13 mouse cellular contexts compared by ENCODE assay signal in the genomic region with DNA sequence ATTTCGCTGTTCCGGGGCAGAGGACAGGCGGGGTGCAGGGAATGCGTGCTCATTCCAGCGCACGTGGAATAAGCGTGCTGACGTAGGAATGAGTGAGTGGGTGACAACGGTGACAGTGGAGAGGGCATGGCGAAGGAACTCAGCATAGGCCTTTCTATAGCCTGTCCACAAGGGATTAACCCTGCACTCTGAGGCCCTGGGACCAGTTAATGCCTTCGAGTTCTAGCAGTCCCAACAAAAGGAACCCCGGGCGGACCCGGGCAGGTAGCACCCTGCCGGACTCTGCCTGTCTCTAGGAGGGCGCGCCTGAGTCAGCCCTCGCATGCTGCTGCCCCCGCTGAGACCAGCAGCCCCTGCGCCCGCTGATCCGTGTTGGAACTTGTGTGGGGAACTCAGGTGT. TPM values are rescaled to one million over a fixed set of nuclear protein-coding genes. Genes with fewer than 3 reads are reported as not detected.
DNase-seq lines count a peak whose midpoint lies in the region; ATAC-seq and TF ChIP-seq lines count a peak whose summit lies in the region.
"Had no signal": no experiment of that assay in that cellular context is flagged by ENCODE, and none has a peak within 500 bp of the region (broad histone marks: within the 10 kb centered on the region; RNA-seq: fewer than 3 reads in every experiment).

No protein-coding gene starts in this region.

- no peak for TF ChIP-seq POLR2A in testis, adult 2 months (IDR thresholded peaks at IDR 0.05; ENCODE audit: control insufficient read depth, low read depth, low read length)

- WGBS in hindbrain, embryonic 13.5 days, result 42% methylated on average over 22 of the region's 22 CpGs
- 45% methylated on average over 22 of the region's 22 CpGs for WGBS in hindbrain, embryonic 11.5 days

- no peak overlapping the region for H3K9ac ChIP-seq in hindbrain, embryonic 13.5 days
- H3K9ac ChIP-seq in hindbrain, embryonic 11.5 days (ENCODE audit: low read depth, low read length), result no peak overlapping the region
- H3K9ac ChIP-seq: forebrain, postnatal 0 days; neural tube, embryonic 12.5 days had no signal

- TF ChIP-seq CTCF in testis, adult 2 months (IDR thresholded peaks at IDR 0.05; ENCODE audit: control insufficient read depth, insufficient read depth, insufficient replicate concordance, low read depth, low read length), result no peak

- peak overlapping the region; percentile 91 for H3K27ac ChIP-seq in hindbrain, embryonic 13.5 days
- H3K27ac ChIP-seq in hindbrain, embryonic 11.5 days (ENCODE audit: low read depth, low read length), result no peak overlapping the region
- H3K27ac ChIP-seq in testis, adult 2 months (ENCODE audit: control insufficient read depth, insufficient read depth, low read depth, low read length), result no peak overlapping the region
- H3K27ac ChIP-seq: neural tube, embryonic 12.5 days had no signal

- peaks cover 51% of the 10 kb centered on the region for H3K4me1 ChIP-seq in hindbrain, embryonic 13.5 days (replicated peaks)
- 0 out of 2 replicates have a peak, but pooled peaks cover 4% of the 10 kb centered on the region for H3K4me1 ChIP-seq in hindbrain, embryonic 11.5 days (replicated peaks; ENCODE audit: control insufficient read depth, insufficient read depth, low read length)
- peaks cover 17% of the 10 kb centered on the region for H3K4me1 ChIP-seq in testis, adult 2 months (ENCODE audit: control insufficient read depth, insufficient read depth, low read length)

- no peak overlapping the region for H3K4me2 ChIP-seq in hindbrain, embryonic 13.5 days
- no peak overlapping the region for H3K4me2 ChIP-seq in hindbrain, embryonic 11.5 days (replicated peaks; ENCODE audit: low read depth, low read length)
- H3K4me2 ChIP-seq: neural tube, embryonic 12.5 days had no signal

- ATAC-seq in hindbrain, embryonic 13.5 days (ENCODE audit: low FRiP score), result no peak
- no peak for ATAC-seq in hindbrain, embryonic 11.5 days (ENCODE audit: low FRiP score)
- ATAC-seq: forebrain, postnatal 0 days had no signal

- H3K27me3 ChIP-seq in hindbrain, embryonic 13.5 days, result peaks cover 31% of the 10 kb centered on the region
- peaks cover 21% of the 10 kb centered on the region for H3K27me3 ChIP-seq in hindbrain, embryonic 11.5 days (ENCODE audit: control insufficient read depth, insufficient read depth, low read length)
- H3K27me3 ChIP-seq in testis, adult 2 months (ENCODE audit: control insufficient read depth, insufficient read depth, low read length), result no peaks in the 10 kb centered on the region

- H3K9me3 ChIP-seq in hindbrain, embryonic 13.5 days, result no peaks in the 10 kb centered on the region
- no peaks in the 10 kb centered on the region for H3K9me3 ChIP-seq in hindbrain, embryonic 11.5 days (ENCODE audit: control insufficient read depth, low read length)
- H3K9me3 ChIP-seq: neural tube, embryonic 12.5 days had no signal

- no peak overlapping the region for H3K4me3 ChIP-seq in hindbrain, embryonic 13.5 days
- H3K4me3 ChIP-seq in hindbrain, embryonic 11.5 days (ENCODE audit: low read depth, low read length), result no peak overlapping the region
- H3K4me3 ChIP-seq in testis, adult 2 months (ENCODE audit: control insufficient read depth, low read depth, low read length), result peak overlapping the region; percentile 41
- H3K4me3 ChIP-seq: neural tube, embryonic 12.5 days had no signal

- peak; percentile 48 to 66 for DNase-seq in adrenal gland, adult (ENCODE audit: inconsistent age in 2 of 2, low spot score in 1 of 2)
- DNase-seq in adrenal gland, postnatal 25 days, result no peak
- no peak for DNase-seq in hindbrain, embryonic 11.5 days (ENCODE audit: low spot score)
- no peak for DNase-seq in testis, postnatal 10 days (ENCODE audit: low spot score)
- no peak for DNase-seq in layer of hippocampus, postnatal 14 days (ENCODE audit: low spot score in 2 of 2)
- no peak for DNase-seq in natural killer cell, adult 2 months (ENCODE audit: low spot score in 2 of 2)
- DNase-seq: cerebellum, adult 9-11 months; forebrain, postnatal 0 days; layer of hippocampus, adult 9-11 months had no signal

- no peaks in the 10 kb centered on the region for H3K36me3 ChIP-seq in hindbrain, embryonic 13.5 days
- no peaks in the 10 kb centered on the region for H3K36me3 ChIP-seq in hindbrain, embryonic 11.5 days (ENCODE audit: control insufficient read depth, insufficient read depth, low read length)
- no peaks in the 10 kb centered on the region for H3K36me3 ChIP-seq in testis, adult 2 months (ENCODE audit: control insufficient read depth, insufficient read depth, low read length)
- H3K36me3 ChIP-seq: neural tube, embryonic 12.5 days had no signal

RNA-seq across cellular contexts. Expression of a gene that starts 32.8 kb away (rescaled TPM):
- total RNA-seq in adrenal gland, postnatal 25 days (2021), result 0.55 and 1.2 TPM in 2 replicates
- polyA plus RNA-seq in hindbrain, embryonic 13.5 days (2015; fragmentation: Nextera tagmentation; extraction: Ambion mirVana), result 40.1 and 47.2 TPM in 2 replicates
- polyA plus RNA-seq in hindbrain, embryonic 11.5 days (2014; fragmentation: Nextera tagmentation; extraction: Ambion mirVana), result 61.6 and 79.7 TPM in 2 replicates
- polyA plus RNA-seq in testis, adult 2 months (2012; rRNA removed), result 0.07 and 1.2 TPM in 2 replicates
- 10 to 100 TPM; 33.8 to 34.8 TPM for total RNA-seq in layer of hippocampus, postnatal 14 days (2021)
- total RNA-seq: megakaryocyte progenitor cell, adult 5-6 weeks had no signal

Comparison
In these comparisons a context has a peak if more than half of its experiments do, and no peak if none do; other contexts are left out.
1. DNase-seq: peak in adrenal gland, adult (2 of 2); none in adrenal gland, postnatal 25 days (single experiment), hindbrain, embryonic 11.5 days (single experiment), testis, postnatal 10 days (single experiment), layer of hippocampus, postnatal 14 days (0 of 2) and natural killer cell, adult 2 months (0 of 2).
2. RNA of a gene that starts 32.8 kb away (polyA plus RNA-seq): 61.6 to 79.7 TPM in hindbrain, embryonic 11.5 days and 40.1 to 47.2 TPM in hindbrain, embryonic 13.5 days; 0.07 to 1.2 TPM in testis, adult 2 months; every median in the first group is over 10 times any median in the second.